Mouse (Mus musculus) midbrain, embryonic 10.5 days (tissue): Measurements from ENCODE around the gene Arfgef2. TPM values are rescaled to one million over a fixed set of nuclear protein-coding genes. Genes with fewer than 3 reads are reported as not detected.

Experiments
- DNase-seq: peaks from one replicate; pipeline ENCODE4 v3.0.0-alpha.2; 2017; ENCODE audit warnings: low spot score
- H3K27ac ChIP-seq: fragments of 300-500 bp; sonication (generic); replicated peaks from 2 replicates; pipeline ENCODE4 v1.5.1; 2016; ENCODE audit warnings: mild to moderate bottlenecking
- H3K27me3 ChIP-seq: fragments of 300-500 bp; sonication (generic); 2 replicates; pipeline ENCODE4 v1.6.1; 2016; ENCODE audit warnings: low read depth, mild to moderate bottlenecking; ENCODE audit not compliant: poor library complexity, severe bottlenecking
- H3K36me3 ChIP-seq: fragments of 300-500 bp; sonication (generic); 2 replicates; pipeline ENCODE4 v1.6.1; 2016; ENCODE audit warnings: mild to moderate bottlenecking, moderate library complexity
- H3K4me1 ChIP-seq: fragments of 300-500 bp; sonication (generic); 2 replicates; pipeline ENCODE4 v1.6.1; 2016
- H3K4me3 ChIP-seq: fragments of 300-500 bp; sonication (generic); 2 replicates; pipeline ENCODE4 v1.5.1; 2016; ENCODE audit warnings: mild to moderate bottlenecking, moderate library complexity
- H3K9me3 ChIP-seq: fragments of 300-500 bp; sonication (generic); replicated peaks from 2 replicates; pipeline ENCODE4 v1.6.1; 2016; ENCODE audit warnings: mild to moderate bottlenecking
- WGBS: fragments of 180-500 bp; shearing (Covaris S2); methylation state at CpG from one replicate; pipeline ENCODE4 v1.1.7; 2016; 5-methylcytosine and 5-hydroxymethylcytosine counted together
- polyA plus RNA-seq: library from polyadenylated mRNA; unstranded; fragments of >200 nt; fragmentation: Nextera tagmentation; extraction: Ambion mirVana; gene quantifications from 2 replicates; pipeline ENCODE4 v1.2.1, GENCODE M21; 2016

Arfgef2 gene
- polyA plus RNA-seq, 1 experiment from 2014 or later: 4.2 TPM

GRCm38 (mm10) chr2:166818463-166819143 is 13.2 kb downstream of the Arfgef2 start:
- H3K27me3 ChIP-seq: no peaks in the 10 kb centered on the region
- H3K9me3 ChIP-seq: no peaks in the 10 kb centered on the region; the same call in 1 of the 2 replicates
- no peak for DNase-seq
- H3K4me1 ChIP-seq: peaks cover 7% of the 10 kb centered on the region; the same call in 1 of the 2 replicates
- H3K27ac ChIP-seq: no peak overlapping the region; the same call in 1 of the 2 replicates
- 87% methylated on average over 9 of the region's 9 CpGs for WGBS
- peaks cover 5% of the 10 kb centered on the region for H3K36me3 ChIP-seq
- no peak overlapping the region for H3K4me3 ChIP-seq

- Histone ChIP-seq H3K36me3 (peaks cover 5% of the 10 kb centered on the region), H3K9me3 (no peaks in the 10 kb centered on the region; the same call in 1 of the 2 replicates), H3K27me3 (no peaks in the 10 kb centered on the region), H3K4me1 (peaks cover 7% of the 10 kb centered on the region; the same call in 1 of the 2 replicates), H3K4me3 (no peak overlapping the region), H3K27ac (no peak overlapping the region)
- WGBS: 93% methylated on average over 8 of the region's 8 CpGs
- DNase-seq: no peak
Measured at GRCm38 (mm10) chr2:166819849-166820248, 14.5 kb downstream of the Arfgef2 start.

GRCm38 (mm10) chr2:166820844-166821243 is 15.5 kb downstream of the Arfgef2 start:
- WGBS: 69% methylated on average over 2 of the region's 2 CpGs
- H3K27ac ChIP-seq: no peak overlapping the region

GRCm38 (mm10) chr2:166821406-166821805 is 16.0 kb downstream of the Arfgef2 start:
- no peak for DNase-seq
- H3K27ac ChIP-seq: no peak overlapping the region
- 94% methylated on average over 3 of the region's 3 CpGs for WGBS
- no peaks in the 10 kb centered on the region for H3K27me3 ChIP-seq
- no peak overlapping the region for H3K4me3 ChIP-seq
- no peaks in the 10 kb centered on the region; the same call in 1 of the 2 replicates for H3K9me3 ChIP-seq
- H3K36me3 ChIP-seq: peaks cover 5% of the 10 kb centered on the region
- peaks cover 7% of the 10 kb centered on the region; the same call in 1 of the 2 replicates for H3K4me1 ChIP-seq

More at GRCm38 (mm10) chr2:166820844-166821243, 15.5 kb downstream of the Arfgef2 start:
- H3K9me3 ChIP-seq: no peaks in the 10 kb centered on the region; the same call in 1 of the 2 replicates
- H3K4me1 ChIP-seq: peaks cover 7% of the 10 kb centered on the region; the same call in 1 of the 2 replicates
- DNase-seq: no peak
- H3K4me3 ChIP-seq: no peak overlapping the region
- peaks cover 5% of the 10 kb centered on the region for H3K36me3 ChIP-seq
- no peaks in the 10 kb centered on the region for H3K27me3 ChIP-seq

- WGBS: 79% methylated on average over 10 of the region's 10 CpGs
- H3K4me1 ChIP-seq: peaks cover 7% of the 10 kb centered on the region; the same call in 1 of the 2 replicates
Measured at GRCm38 (mm10) chr2:166822119-166822826, 16.9 kb downstream of the Arfgef2 start.

GRCm38 (mm10) chr2:166822901-166823300 is 17.5 kb downstream of the Arfgef2 start:
- Histone ChIP-seq H3K4me1 (peaks cover 7% of the 10 kb centered on the region; the same call in 1 of the 2 replicates), H3K4me3 (no peak overlapping the region), H3K27me3 (no peaks in the 10 kb centered on the region), H3K36me3 (no peaks in the 10 kb centered on the region), H3K9me3 (no peaks in the 10 kb centered on the region), H3K27ac (no peak overlapping the region)
- DNase-seq: no peak
- WGBS: 86% methylated on average over 2 of the region's 2 CpGs

More at GRCm38 (mm10) chr2:166822119-166822826, 16.9 kb downstream of the Arfgef2 start:
- H3K36me3 ChIP-seq: peaks cover 5% of the 10 kb centered on the region
- no peak overlapping the region for H3K4me3 ChIP-seq
- H3K27me3 ChIP-seq: no peaks in the 10 kb centered on the region
- DNase-seq: no peak
- H3K27ac ChIP-seq: no peak overlapping the region
- H3K9me3 ChIP-seq: no peaks in the 10 kb centered on the region; the same call in 1 of the 2 replicates

GRCm38 (mm10) chr2:166824386-166824785 is 19.0 kb downstream of the Arfgef2 start:
- no peak overlapping the region for H3K27ac ChIP-seq
- no peaks in the 10 kb centered on the region for H3K27me3 ChIP-seq
- 93% methylated on average over 5 of the region's 5 CpGs for WGBS
- no peaks in the 10 kb centered on the region for H3K36me3 ChIP-seq
- DNase-seq: no peak
- no peaks in the 10 kb centered on the region for H3K9me3 ChIP-seq
- no peak overlapping the region for H3K4me3 ChIP-seq
- peaks cover 2% of the 10 kb centered on the region; the same call in 1 of the 2 replicates for H3K4me1 ChIP-seq

- no peaks in the 10 kb centered on the region for H3K9me3 ChIP-seq
- DNase-seq: no peak
- H3K4me1 ChIP-seq: peaks cover 2% of the 10 kb centered on the region; the same call in 1 of the 2 replicates
- H3K27ac ChIP-seq: no peak overlapping the region
- H3K36me3 ChIP-seq: no peaks in the 10 kb centered on the region
- WGBS: 91% methylated on average over 5 of the region's 5 CpGs
- no peak overlapping the region for H3K4me3 ChIP-seq
- H3K27me3 ChIP-seq: no peaks in the 10 kb centered on the region
Measured at GRCm38 (mm10) chr2:166824998-166825397, 19.6 kb downstream of the Arfgef2 start.

- no peak overlapping the region for H3K27ac ChIP-seq
- no peaks in the 10 kb centered on the region; the same call in 1 of the 2 replicates for H3K4me1 ChIP-seq
- H3K36me3 ChIP-seq: no peaks in the 10 kb centered on the region
- no peaks in the 10 kb centered on the region for H3K27me3 ChIP-seq
- 93% methylated on average over 8 of the region's 8 CpGs for WGBS
- no peak for DNase-seq
- no peaks in the 10 kb centered on the region for H3K9me3 ChIP-seq
- no peak overlapping the region for H3K4me3 ChIP-seq
Measured at GRCm38 (mm10) chr2:166826491-166827224, 21.3 kb downstream of the Arfgef2 start.

- DNase-seq: no peak
- no peaks in the 10 kb centered on the region for H3K36me3 ChIP-seq
- H3K27me3 ChIP-seq: no peaks in the 10 kb centered on the region
- no peak overlapping the region for H3K27ac ChIP-seq
- 92% methylated on average over 12 of the region's 12 CpGs for WGBS
- no peaks in the 10 kb centered on the region for H3K9me3 ChIP-seq
- H3K4me3 ChIP-seq: no peak overlapping the region
- no peaks in the 10 kb centered on the region for H3K4me1 ChIP-seq
Measured at GRCm38 (mm10) chr2:166828306-166828705, 22.9 kb downstream of the Arfgef2 start.

GRCm38 (mm10) chr2:166830350-166830749 is 25.0 kb downstream of the Arfgef2 start:
- Histone ChIP-seq H3K4me3 (no peak overlapping the region), H3K9me3 (no peaks in the 10 kb centered on the region), H3K4me1 (no peaks in the 10 kb centered on the region), H3K36me3 (no peaks in the 10 kb centered on the region), H3K27me3 (no peaks in the 10 kb centered on the region), H3K27ac (no peak overlapping the region)
- no peak for DNase-seq
- WGBS: 93% methylated on average over 5 of the region's 5 CpGs

GRCm38 (mm10) chr2:166834091-166834490 is 28.7 kb downstream of the Arfgef2 start:
- no peaks in the 10 kb centered on the region for H3K27me3 ChIP-seq
- H3K4me1 ChIP-seq: no peaks in the 10 kb centered on the region
- H3K36me3 ChIP-seq: peaks cover 21% of the 10 kb centered on the region
- no peak for DNase-seq
- H3K4me3 ChIP-seq: no peak overlapping the region
- 95% methylated on average over 2 of the region's 2 CpGs for WGBS
- no peak overlapping the region for H3K27ac ChIP-seq
- no peaks in the 10 kb centered on the region for H3K9me3 ChIP-seq
